Mouse (Mus musculus): Measurements from ENCODE around the gene Pnrc2. TPM values are rescaled to one million over a fixed set of nuclear protein-coding genes. Genes with fewer than 3 reads are reported as not detected.

Gene Pnrc2
- total RNA-seq, 1 experiment from 2014 or later: 134 TPM

DNA sequence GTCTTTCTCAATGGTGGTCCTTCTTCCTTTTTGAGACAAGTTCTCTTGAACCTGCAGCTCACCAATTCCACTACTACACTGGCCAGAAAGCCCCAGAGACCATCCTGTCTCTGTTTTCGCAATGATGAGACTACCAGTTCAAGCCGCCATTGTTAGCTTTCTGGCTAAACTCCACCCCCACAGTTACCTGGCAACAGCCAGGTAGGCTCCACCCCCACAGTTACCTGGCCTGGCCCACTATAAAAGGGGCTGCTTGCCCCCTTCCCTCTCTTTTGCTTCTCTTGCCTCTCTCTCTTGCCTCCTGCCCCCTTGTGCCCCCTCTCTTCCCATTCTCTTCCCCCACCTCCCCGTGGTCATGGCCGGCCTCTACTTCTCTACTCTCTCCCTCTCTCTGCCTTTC, 51.9 kb downstream of the Pnrc2 start:
- no peak for DNase-seq

Other genes with a start within 250 kb of the Pnrc2 start
- gene Ifnlr1, start 187.6 kb downstream of the Pnrc2 start, total RNA-seq (2021): 0.18 and 0.19 TPM in 2 replicates
- 1.3 and 1.6 TPM in 2 replicates for gene Il22ra1, start 145.7 kb downstream of the Pnrc2 start, total RNA-seq (2021)
- gene Myom3, start 114.1 kb downstream of the Pnrc2 start, total RNA-seq (2021): 0.48 and 0.64 TPM in 2 replicates
- gene Srsf10, start 18.1 kb downstream of the Pnrc2 start, total RNA-seq (2021): 125 and 168 TPM in 2 replicates
- gene Cnr2, start 21.5 kb upstream of the Pnrc2 start, total RNA-seq (2021): 1.7 and 2.2 TPM in 2 replicates
- 87.8 and 93.9 TPM in 2 replicates for gene Fuca1, start 46.9 kb upstream of the Pnrc2 start, total RNA-seq (2021)
- 52.6 and 57.3 TPM in 2 replicates for gene Hmgcl, start 72.6 kb upstream of the Pnrc2 start, total RNA-seq (2021)
- gene Gale, start 89.9 kb upstream of the Pnrc2 start, total RNA-seq (2021): 13.0 and 15.7 TPM in 2 replicates
- gene Lypla2, start 98.8 kb upstream of the Pnrc2 start, total RNA-seq (2021): 66.4 and 74.3 TPM in 2 replicates
- 30.8 and 33.2 TPM in 2 replicates for gene Pithd1, start 113.4 kb upstream of the Pnrc2 start, total RNA-seq (2021)
- 40.8 and 42.3 TPM in 2 replicates for gene Eloa, start 147.9 kb upstream of the Pnrc2 start, total RNA-seq (2021)
- 605 and 780 TPM in 2 replicates for gene Rpl11, start 179.6 kb upstream of the Pnrc2 start, total RNA-seq (2021)

Measured in adrenal gland, postnatal 25 days (tissue).